Mouse (Mus musculus) thymus, postnatal 36 days (tissue): Measurements from ENCODE around the gene Tor3a.

Experiments used
- DNase-seq, 2 experiments: peaks; one replicate each; pipeline ENCODE4 v3.0.0; 2022; ENCODE audit warnings: mixed read lengths in 2 of 2

Tor3a gene

GRCm38 (mm10) chr1:156630965-156631364 lies 43.2 kb downstream of the Tor3a start:
- DNase-seq: peak; percentile 35 to 37

GRCm38 (mm10) chr1:156629984-156630383 lies 44.2 kb downstream of the Tor3a start:
- DNase-seq: no peak

GRCm38 (mm10) chr1:156626729-156627128 lies 47.4 kb downstream of the Tor3a start:
- DNase-seq: no peak

GRCm38 (mm10) chr1:156624231-156624630 lies 49.9 kb downstream of the Tor3a start:
- DNase-seq: no peak

GRCm38 (mm10) chr1:156620951-156621350 lies 53.2 kb downstream of the Tor3a start:
- DNase-seq: no peak

GRCm38 (mm10) chr1:156620292-156620909 lies 53.8 kb downstream of the Tor3a start:
- DNase-seq: no peak

GRCm38 (mm10) chr1:156617811-156618210 lies 56.3 kb downstream of the Tor3a start:
- no peak for DNase-seq

- DNase-seq: no peak
These were observed 57.1 kb downstream of the Tor3a start for GRCm38 (mm10) chr1:156616989-156617598.

GRCm38 (mm10) chr1:156615381-156616133 lies 58.6 kb downstream of the Tor3a start:
- DNase-seq: peak; percentile 70 to 76

GRCm38 (mm10) chr1:156614710-156615109 lies 59.4 kb downstream of the Tor3a start:
- no peak for DNase-seq

- DNase-seq: no peak
These were observed 60.2 kb downstream of the Tor3a start for GRCm38 (mm10) chr1:156613855-156614530.

GRCm38 (mm10) chr1:156610257-156610656 lies 63.9 kb downstream of the Tor3a start:
- DNase-seq: no peak

GRCm38 (mm10) chr1:156608496-156608895 lies 65.7 kb downstream of the Tor3a start:
- DNase-seq: no peak

GRCm38 (mm10) chr1:156605940-156606339 lies 68.2 kb downstream of the Tor3a start:
- no peak for DNase-seq

GRCm38 (mm10) chr1:156605094-156605866 lies 68.9 kb downstream of the Tor3a start:
- DNase-seq: no peak
